Mouse (Mus musculus): Measurements from ENCODE around the gene Pcsk6.
"Not testable (repeated sequence)": the region's sequence is repeated elsewhere in the genome, so short reads cannot be mapped to it uniquely, and the experiment has no call there.

Pcsk6 gene

DNA sequence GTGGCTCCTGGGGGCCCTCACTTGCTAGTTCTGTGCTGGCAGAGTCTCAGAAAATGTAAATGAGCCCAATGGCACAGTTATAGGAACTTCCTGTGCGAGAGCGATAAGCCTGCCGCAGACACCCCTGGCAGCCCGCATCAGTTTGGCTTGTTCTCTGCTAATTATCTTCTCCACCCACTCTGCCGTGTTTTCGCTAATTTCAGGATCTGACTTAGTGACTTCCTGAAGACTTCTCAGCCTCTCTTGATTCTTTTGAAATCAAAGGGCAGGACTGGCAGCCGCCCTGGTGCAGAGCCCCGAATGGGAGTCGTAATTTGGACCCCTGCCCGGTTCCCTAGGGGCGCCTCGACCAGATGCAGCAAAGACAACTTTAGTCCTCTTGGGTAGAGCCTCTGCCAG lies 19.8 kb downstream of the Pcsk6 start:
- peak; percentile 20 for DNase-seq (ENCODE audit: low read depth)

DNA sequence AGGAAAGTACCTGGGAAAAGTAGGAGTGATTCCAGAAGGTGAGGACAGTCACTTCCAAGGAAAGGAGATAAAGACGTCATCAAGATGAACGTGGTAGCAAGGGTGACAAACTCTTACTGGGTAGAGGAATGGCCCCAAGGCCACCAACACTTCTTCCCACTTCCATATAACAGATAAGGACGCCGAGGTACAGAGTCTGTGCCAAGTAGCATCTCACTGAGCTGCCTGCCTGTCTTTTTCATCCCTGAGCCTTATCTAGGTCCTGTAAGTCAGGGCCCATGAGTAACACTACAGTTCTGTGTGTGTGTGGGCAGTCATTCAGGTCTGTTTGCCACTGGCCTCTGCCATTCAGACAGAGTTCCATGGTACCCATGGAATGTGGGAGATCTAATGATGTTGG lies 23.4 kb downstream of the Pcsk6 start:
- no peak for DNase-seq (ENCODE audit: low read depth)

- DNase-seq (ENCODE audit: low read depth): no peak
These were observed 24.3 kb downstream of the Pcsk6 start for GRCm38 (mm10) chr7:65885819-65886218.

DNA sequence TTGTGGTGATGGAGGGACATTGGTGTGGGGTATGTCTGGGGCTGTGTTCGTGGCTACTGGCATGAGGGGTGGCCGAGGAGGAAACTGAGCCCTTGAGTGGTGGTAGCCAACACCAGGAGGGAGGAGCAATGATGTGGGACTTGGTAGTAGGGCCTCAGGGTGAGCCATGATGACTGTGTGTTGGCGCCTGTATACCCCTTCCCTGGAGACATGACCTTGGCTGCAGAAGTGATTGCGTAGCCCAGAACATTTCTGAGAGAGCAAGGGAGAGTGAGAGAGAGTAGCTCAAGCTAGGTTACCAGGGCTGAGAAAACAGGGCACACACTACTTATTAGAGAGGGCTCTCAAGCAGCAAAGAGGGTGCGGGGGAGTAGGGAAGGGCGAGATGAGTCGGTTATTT lies 30.3 kb downstream of the Pcsk6 start:
- no peak for DNase-seq (ENCODE audit: low read depth)

DNA sequence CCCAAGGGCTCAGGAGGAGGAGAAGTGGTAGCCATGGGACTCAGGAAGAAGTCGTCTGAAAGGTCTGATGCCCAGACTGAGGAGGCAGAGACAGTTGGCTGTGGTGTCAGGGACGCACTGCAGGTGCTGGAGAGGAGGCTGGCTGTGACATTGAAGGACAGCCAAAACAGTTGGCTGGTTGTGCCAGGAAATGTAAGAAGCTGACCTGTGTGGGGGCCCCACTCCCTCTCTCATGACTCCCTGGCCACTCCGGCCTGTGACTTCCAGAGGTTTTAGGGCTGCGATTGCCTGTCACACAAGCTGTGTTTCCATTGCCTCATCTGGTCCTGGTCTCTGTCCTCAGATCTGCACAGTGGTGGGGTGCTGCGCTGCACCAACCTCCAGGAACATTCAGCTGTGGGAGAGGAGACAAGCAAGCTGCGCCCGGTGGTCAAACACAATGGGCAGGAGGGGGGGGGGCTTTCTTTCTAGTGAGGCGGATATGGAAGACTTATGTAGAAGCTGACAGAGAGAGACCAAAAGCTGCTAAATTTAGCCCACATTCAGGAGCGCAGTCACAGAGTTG lies 30.8 kb downstream of the Pcsk6 start:
- no peak for DNase-seq (ENCODE audit: low read depth)

GRCm38 (mm10) chr7:65893546-65893945 lies 32.0 kb downstream of the Pcsk6 start:
- DNase-seq (ENCODE audit: low read depth): no peak

GRCm38 (mm10) chr7:65895262-65895661 lies 33.7 kb downstream of the Pcsk6 start:
- DNase-seq (ENCODE audit: low read depth): no peak

DNA sequence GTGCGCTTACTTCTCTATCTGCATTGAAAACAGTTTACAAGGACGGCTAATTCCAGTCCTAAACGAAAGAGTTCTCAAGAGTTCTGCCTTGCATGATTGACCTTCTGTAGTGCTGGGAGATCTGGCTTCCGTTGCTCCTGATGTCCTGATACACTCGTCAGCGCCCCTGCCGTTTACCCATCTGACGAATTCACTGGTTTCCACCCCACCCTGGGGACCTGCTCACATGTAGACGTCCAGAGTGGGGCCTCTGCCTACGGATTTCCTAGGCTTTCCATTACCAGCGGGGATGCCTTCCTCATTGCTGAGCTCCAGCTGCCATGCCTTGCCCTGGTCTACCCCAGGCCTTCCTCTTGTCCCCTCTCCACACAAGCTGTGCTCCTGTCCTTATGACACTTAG lies 39.7 kb downstream of the Pcsk6 start:
- no peak for DNase-seq (ENCODE audit: low read depth)

DNA sequence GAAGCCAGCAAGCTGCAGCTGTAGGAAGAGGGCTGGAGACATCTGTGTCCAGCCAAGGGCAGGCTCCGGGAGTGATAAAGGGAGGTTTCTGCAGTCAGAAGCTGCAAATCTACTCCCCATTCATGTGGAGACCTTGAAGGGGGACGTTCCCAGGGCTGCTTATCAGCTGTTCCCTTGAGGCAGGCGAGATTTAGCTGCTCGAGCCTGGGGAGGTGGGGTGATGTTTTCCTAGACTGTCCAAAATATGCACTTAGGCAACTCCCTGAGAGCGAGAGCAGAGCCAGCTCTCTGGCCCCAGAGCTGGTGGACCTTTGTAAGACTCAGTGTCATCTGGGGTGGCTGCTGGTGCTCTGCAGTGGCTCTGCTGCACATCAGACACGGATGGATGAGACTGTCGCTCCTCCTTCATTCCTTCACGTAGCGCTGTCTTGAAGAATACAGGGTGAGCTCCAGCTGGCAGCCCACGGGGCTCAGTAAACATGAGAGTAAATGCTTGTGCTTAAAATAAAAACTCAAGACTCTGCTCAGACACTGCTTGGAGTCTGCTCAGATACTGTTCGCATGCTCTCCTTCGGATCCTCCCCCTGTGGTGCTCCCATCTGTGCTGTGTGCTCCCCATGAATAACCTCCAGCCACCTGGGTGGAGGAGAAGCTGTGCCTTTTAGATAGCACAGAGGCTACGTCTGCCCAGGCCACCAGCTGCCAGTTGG lies 41.1 kb downstream of the Pcsk6 start:
- DNase-seq (ENCODE audit: low read depth): no peak

DNA sequence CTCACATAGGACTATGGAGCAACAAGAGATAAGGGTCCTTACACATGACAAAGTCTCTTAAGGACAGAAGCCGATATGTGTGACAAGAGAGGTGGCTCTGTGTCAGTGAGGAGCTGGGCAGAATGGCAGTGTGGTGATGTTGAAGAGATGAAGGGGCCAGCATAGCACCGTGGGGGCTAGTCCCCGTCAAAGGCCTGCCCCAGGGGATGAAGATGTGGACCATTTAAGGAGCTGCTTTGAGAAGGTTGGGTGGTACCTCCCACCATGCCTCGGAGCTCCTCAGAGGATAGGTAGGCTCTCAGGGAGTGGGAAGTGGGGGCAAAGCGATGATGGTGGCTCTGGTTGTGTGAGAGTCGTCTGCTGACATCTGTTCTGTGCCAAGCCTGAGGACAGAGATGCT lies 41.9 kb downstream of the Pcsk6 start:
- DNase-seq (ENCODE audit: low read depth): no peak

- no peak for DNase-seq (ENCODE audit: low read depth)
These were observed 45.2 kb downstream of the Pcsk6 start for GRCm38 (mm10) chr7:65906528-65907272.

GRCm38 (mm10) chr7:65909343-65910127 lies 48.0 kb downstream of the Pcsk6 start:
- no peak for DNase-seq (ENCODE audit: low read depth)

DNA sequence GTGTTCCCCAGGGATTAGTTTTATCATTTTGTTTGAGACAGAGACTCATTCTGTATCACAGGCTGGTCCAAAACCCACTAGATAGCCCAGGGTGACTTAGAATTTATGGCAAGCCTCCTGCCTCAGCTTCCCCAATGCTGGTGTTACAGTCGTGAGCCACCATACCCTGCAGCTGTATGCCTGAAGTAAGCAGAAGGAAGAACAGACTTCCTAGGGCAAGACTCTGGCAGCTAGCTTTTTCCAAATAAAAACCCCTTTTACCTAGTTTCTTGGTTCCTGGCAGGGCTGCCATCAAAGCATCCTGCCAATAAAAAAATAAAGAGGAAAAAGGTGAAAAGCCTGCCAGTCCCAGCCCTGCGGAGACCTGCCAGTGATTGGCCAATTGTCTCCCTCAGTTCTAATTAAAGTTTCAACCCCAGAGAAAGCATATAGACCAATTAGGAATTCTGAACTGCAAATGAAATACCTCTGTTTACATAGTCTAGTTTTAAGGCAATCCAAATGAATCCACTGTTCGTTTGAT lies 51.6 kb downstream of the Pcsk6 start:
- DNase-seq (ENCODE audit: low read depth): no peak

- no peak for DNase-seq (ENCODE audit: low read depth)
These were observed 53.3 kb downstream of the Pcsk6 start for GRCm38 (mm10) chr7:65914761-65915301.

- no peak for DNase-seq (ENCODE audit: low read depth)
These were observed 54.3 kb downstream of the Pcsk6 start for GRCm38 (mm10) chr7:65915821-65916220.

DNA sequence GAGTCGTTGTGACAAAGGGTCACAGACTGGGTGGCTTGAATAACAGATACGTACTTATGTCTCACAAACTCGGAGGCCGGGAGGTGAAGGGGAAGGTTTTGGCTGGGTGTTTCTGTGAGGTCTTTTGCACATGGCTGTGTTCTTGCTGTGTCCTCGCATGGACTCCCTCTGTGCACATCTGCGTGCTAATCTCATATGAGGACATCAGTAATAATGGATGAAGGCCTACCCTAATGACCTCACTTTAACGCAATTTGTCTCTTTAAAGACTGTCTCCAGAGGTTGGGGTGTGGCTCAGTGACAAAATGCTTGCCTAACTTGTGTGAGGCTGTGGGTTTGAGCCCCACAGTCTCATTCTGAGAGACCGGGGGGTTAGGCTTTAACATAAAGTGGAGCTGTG lies 55.0 kb downstream of the Pcsk6 start:
- no peak for DNase-seq (ENCODE audit: low read depth)

GRCm38 (mm10) chr7:65918431-65918830 lies 56.9 kb downstream of the Pcsk6 start:
- DNase-seq (ENCODE audit: low read depth): no peak

DNA sequence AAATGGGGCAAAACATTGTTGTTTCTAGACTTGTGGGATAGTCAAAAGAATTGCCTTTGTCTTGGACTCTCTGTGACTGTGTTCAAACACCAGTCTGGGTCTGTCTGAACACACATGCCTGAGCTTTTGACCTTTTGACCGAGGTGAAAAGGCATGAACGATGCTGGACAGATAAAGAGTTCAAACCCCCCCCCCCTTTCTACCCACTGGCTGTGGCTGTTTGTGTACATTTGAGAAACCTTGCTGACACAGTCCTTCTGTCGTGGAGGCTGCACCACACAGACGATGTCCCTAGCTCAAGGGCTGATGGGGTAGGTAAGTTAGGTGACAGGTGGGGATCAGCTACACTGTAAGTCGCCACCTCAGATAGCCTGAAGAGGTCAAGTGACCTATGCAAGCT lies 67.9 kb downstream of the Pcsk6 start:
- no peak for DNase-seq (ENCODE audit: low read depth)

- no peak for DNase-seq (ENCODE audit: low read depth)
These were observed 68.9 kb downstream of the Pcsk6 start for GRCm38 (mm10) chr7:65930478-65930877.

GRCm38 (mm10) chr7:65934238-65934970 lies 72.9 kb downstream of the Pcsk6 start:
- not testable (repeated sequence) for DNase-seq (ENCODE audit: low read depth)

DNA sequence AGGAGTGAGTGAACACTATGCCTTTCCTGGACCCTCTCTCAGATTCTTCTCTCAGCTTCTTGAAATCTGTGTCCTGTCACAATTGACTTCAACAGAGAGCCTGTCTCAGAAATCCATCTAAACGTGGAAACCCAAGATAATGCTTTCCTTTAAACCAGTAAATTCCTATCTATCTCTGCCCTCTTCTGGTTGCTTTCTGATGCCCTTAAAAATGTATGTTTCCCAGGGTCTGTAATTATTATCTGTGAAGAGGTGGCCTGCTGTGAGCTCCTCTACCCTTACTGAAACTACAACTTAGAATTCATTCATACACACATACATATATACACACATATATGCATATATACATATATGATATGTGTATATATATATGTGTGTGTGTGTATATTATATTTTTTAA lies 73.7 kb downstream of the Pcsk6 start:
- no peak for DNase-seq (ENCODE audit: low read depth)
